Mouse (Mus musculus): Measurements from ENCODE around the gene Celsr1.
A peak's percentile ranks its signal among the peaks of the same experiment; 100 is the strongest.

DNA sequence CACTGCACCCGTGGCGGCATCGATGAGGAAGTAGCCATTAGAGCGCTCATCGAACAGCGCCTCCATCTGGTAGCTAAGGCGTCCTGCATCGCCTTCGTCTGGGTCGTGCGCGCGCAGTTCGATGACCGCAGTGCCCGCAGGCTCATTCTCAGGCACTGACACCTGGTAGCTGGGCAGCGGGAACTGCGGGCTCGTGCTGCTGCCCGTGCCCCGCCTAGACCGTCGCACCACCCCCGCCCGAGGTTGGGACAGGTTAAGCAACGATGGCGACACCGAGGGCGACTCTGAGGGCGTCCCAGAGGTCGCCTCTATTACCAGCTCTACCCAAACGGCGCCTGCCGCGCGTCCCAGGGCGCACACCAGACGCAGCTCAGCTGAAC is 776 bp downstream of the Celsr1 start:
- TF ChIP-seq CTCF (IDR thresholded peaks at IDR 0.05; ENCODE audit: low read depth, low read length) (peak; percentile 23; the same call in 1 of the 2 replicates), POLR2A (IDR thresholded peaks at IDR 0.05; ENCODE audit: extremely low read depth, insufficient read depth, low read length) (no peak)
